In genomic region chr15:95836646-95837434, GRCm38 (mm10) we compare ENCODE assay signal across 9 mouse cellular contexts. TPM values are rescaled to one million over a fixed set of nuclear protein-coding genes. Genes with fewer than 3 reads are reported as not detected.
DNase-seq lines count a peak whose midpoint lies in the region; ATAC-seq and TF ChIP-seq lines count a peak whose summit lies in the region.
"Had no signal": no experiment of that assay in that cellular context is flagged by ENCODE, and none has a peak within 500 bp of the region (broad histone marks: within the 10 kb centered on the region; RNA-seq: fewer than 3 reads in every experiment).

No protein-coding gene starts in this region.

- H3K4me2 ChIP-seq in intestine, postnatal 0 days (replicated peaks; ENCODE audit: low read depth), result peak overlapping the region; percentile 40
- no peak overlapping the region for H3K4me2 ChIP-seq in stomach, postnatal 0 days (replicated peaks; ENCODE audit: low read depth)
- H3K4me2 ChIP-seq: hindbrain, embryonic 13.5 days had no signal

- H3K9me3 ChIP-seq in megakaryocyte, embryonic 14.5 days, result no peaks in the 10 kb centered on the region
- no peaks in the 10 kb centered on the region for H3K9me3 ChIP-seq in intestine, postnatal 0 days (ENCODE audit: control insufficient read depth)
- no peaks in the 10 kb centered on the region for H3K9me3 ChIP-seq in stomach, postnatal 0 days (ENCODE audit: control insufficient read depth, low read length)
- H3K9me3 ChIP-seq: hindbrain, embryonic 13.5 days had no signal

- H3K27me3 ChIP-seq in kidney, adult 2 months (replicated peaks; ENCODE audit: control insufficient read depth, insufficient read depth, low read length), result no peaks in the 10 kb centered on the region
- H3K27me3 ChIP-seq in megakaryocyte, embryonic 14.5 days (replicated peaks), result no peaks in the 10 kb centered on the region
- H3K27me3 ChIP-seq in intestine, postnatal 0 days (replicated peaks; ENCODE audit: control insufficient read depth, insufficient read depth, low read length), result no peaks in the 10 kb centered on the region
- no peaks in the 10 kb centered on the region for H3K27me3 ChIP-seq in stomach, postnatal 0 days (ENCODE audit: control insufficient read depth, insufficient read depth, low read length)
- H3K27me3 ChIP-seq: hindbrain, embryonic 13.5 days had no signal

- DNase-seq in kidney, adult 2 months, result peak; percentile 72
- DNase-seq in kidney, postnatal 25 days, result no peak
- DNase-seq in stomach, postnatal 0 days (ENCODE audit: low spot score), result no peak
- DNase-seq in left cerebral cortex, adult 18-20 months (ENCODE audit: low spot score in 2 of 2), result no peak

- no peak for TF ChIP-seq EP300 in stomach, postnatal 0 days (optimal IDR thresholded peaks at IDR 0.05)

- H3K4me1 ChIP-seq in kidney, adult 2 months (ENCODE audit: control insufficient read depth, insufficient read depth, low read length), result peaks cover 43% of the 10 kb centered on the region
- peaks cover 94% of the 10 kb centered on the region for H3K4me1 ChIP-seq in megakaryocyte, embryonic 14.5 days
- peaks cover 31% of the 10 kb centered on the region for H3K4me1 ChIP-seq in intestine, postnatal 0 days (replicated peaks; ENCODE audit: control insufficient read depth, insufficient read depth, low read length)
- peaks cover 9% of the 10 kb centered on the region; the same call in 1 of the 2 replicates for H3K4me1 ChIP-seq in stomach, postnatal 0 days (replicated peaks; ENCODE audit: control insufficient read depth, insufficient read depth)

- H3K9ac ChIP-seq in intestine, postnatal 0 days (ENCODE audit: low read depth, low read length), result no peak overlapping the region
- H3K9ac ChIP-seq in stomach, postnatal 0 days (ENCODE audit: low read length), result no peak overlapping the region
- H3K9ac ChIP-seq: hindbrain, embryonic 13.5 days had no signal

- no peak overlapping the region for H3K4me3 ChIP-seq in kidney, adult 2 months (ENCODE audit: insufficient read depth, low read depth, low read length)
- peak overlapping the region; percentile 86 for H3K4me3 ChIP-seq in megakaryocyte, embryonic 14.5 days (replicated peaks)
- H3K4me3 ChIP-seq in intestine, postnatal 0 days (ENCODE audit: low read depth, low read length), result no peak overlapping the region
- no peak overlapping the region for H3K4me3 ChIP-seq in stomach, postnatal 0 days (ENCODE audit: low read depth, low read length)
- H3K4me3 ChIP-seq: hindbrain, embryonic 13.5 days had no signal

- no peak for TF ChIP-seq CTCF in kidney, adult 2 months (conservative IDR thresholded peaks at IDR 0.05; ENCODE audit: insufficient read depth, insufficient read length, low read depth, low read length)
- no peak for TF ChIP-seq CTCF in intestine, postnatal 0 days (IDR thresholded peaks at IDR 0.05; ENCODE audit: low read depth)
- no peak for TF ChIP-seq CTCF in stomach, postnatal 0 days (IDR thresholded peaks at IDR 0.05; ENCODE audit: low read depth)

- no peaks in the 10 kb centered on the region for H3K36me3 ChIP-seq in kidney, adult 2 months (ENCODE audit: control insufficient read depth, insufficient read depth, low read length)
- H3K36me3 ChIP-seq in megakaryocyte, embryonic 14.5 days (replicated peaks; ENCODE audit: low read length), result peaks cover 58% of the 10 kb centered on the region
- no peaks in the 10 kb centered on the region for H3K36me3 ChIP-seq in intestine, postnatal 0 days (ENCODE audit: control insufficient read depth, insufficient read depth)
- H3K36me3 ChIP-seq in stomach, postnatal 0 days (ENCODE audit: control insufficient read depth, insufficient read depth, low read length), result no peaks in the 10 kb centered on the region
- H3K36me3 ChIP-seq: hindbrain, embryonic 13.5 days had no signal

- peak overlapping the region; percentile 89 for H3K27ac ChIP-seq in kidney, adult 2 months (ENCODE audit: insufficient read depth, low read depth, low read length)
- H3K27ac ChIP-seq in intestine, postnatal 0 days (ENCODE audit: low read depth, low read length), result peak overlapping the region; percentile 64; the same call in 1 of the 2 replicates
- peak overlapping the region; percentile 30; the same call in 1 of the 2 replicates for H3K27ac ChIP-seq in stomach, postnatal 0 days (replicated peaks)
- H3K27ac ChIP-seq: hindbrain, embryonic 13.5 days had no signal

- no peak for TF ChIP-seq POLR2A in kidney, adult 2 months (IDR thresholded peaks at IDR 0.05; ENCODE audit: low read depth, low read length)

- no peak for ATAC-seq in megakaryocyte, adult 5-6 weeks (ENCODE audit: poor library complexity, severe bottlenecking)
- no peak for ATAC-seq in intestine, postnatal 0 days
- no peak for ATAC-seq in stomach, postnatal 0 days (ENCODE audit: low FRiP score, low TSS enrichment)
- ATAC-seq: forebrain, embryonic 16.5 days had no signal

- 22% methylated on average over 13 of the region's 13 CpGs for WGBS in kidney, adult 2 months
- WGBS in intestine, postnatal 0 days, result 26% methylated on average over 13 of the region's 13 CpGs
- 47% methylated on average over 13 of the region's 13 CpGs for WGBS in stomach, postnatal 0 days

RNA-seq across cellular contexts. Expression of gene Ano6, which starts 46.2 kb away (rescaled TPM):
- polyA plus RNA-seq in kidney, adult 2 months (2012; rRNA removed), result 40.3 and 47.0 TPM in 2 replicates
- polyA plus RNA-seq in megakaryocyte, embryonic 14.5 days (2012; ENCODE audit: insufficient read depth, low replicate concordance), result 2.4 and 10.3 TPM in 2 replicates
- 32.6 and 39.0 TPM in 2 replicates for total RNA-seq in megakaryocyte, adult 5-6 weeks (2015)
- total RNA-seq in megakaryocyte, adult 5-6 weeks (2017), result 46.7 and 47.2 TPM in 2 replicates
- 23.9 and 30.5 TPM in 2 replicates for polyA plus RNA-seq in intestine, postnatal 0 days (2015; fragmentation: Nextera tagmentation; extraction: Ambion mirVana)
- polyA plus RNA-seq in stomach, postnatal 0 days (2015; fragmentation: Nextera tagmentation; extraction: Ambion mirVana), result 16.2 and 16.5 TPM in 2 replicates
- 10 to 100 TPM; 24.8 to 26.3 TPM for total RNA-seq in left cerebral cortex, adult 18-20 months (2021)

Comparison
In these comparisons a context has a peak if more than half of its experiments do, and no peak if none do; other contexts are left out.
1. H3K27ac ChIP-seq: peak in every context shown above with its lines; median percentile 89 in kidney, adult 2 months; 64 in intestine, postnatal 0 days; 30 in stomach, postnatal 0 days.